Mouse (Mus musculus) adrenal gland, adult 8-10 months (tissue): ENCODE data around the gene Gbgt1. TPM values are rescaled to one million over a fixed set of nuclear protein-coding genes. Genes with fewer than 3 reads are reported as not detected.
"Not testable (repeated sequence)": the region's sequence is repeated elsewhere in the genome, so short reads cannot be mapped to it uniquely, and the experiment has no call there.

Experiments
- DNase-seq: peaks from one replicate; pipeline ENCODE4 v3.0.0; 2022
- total RNA-seq, 4 experiments: library from RNA; stranded (reverse); gene quantifications; 2 replicates each; pipeline ENCODE4 v1.2.4; 2022

Gene Gbgt1
- 10 to 100 TPM in 1 of 4 experiments, 1 to 10 TPM in 3; 4.8 to 12.6 (median 6.7) TPM for total RNA-seq

DNA sequence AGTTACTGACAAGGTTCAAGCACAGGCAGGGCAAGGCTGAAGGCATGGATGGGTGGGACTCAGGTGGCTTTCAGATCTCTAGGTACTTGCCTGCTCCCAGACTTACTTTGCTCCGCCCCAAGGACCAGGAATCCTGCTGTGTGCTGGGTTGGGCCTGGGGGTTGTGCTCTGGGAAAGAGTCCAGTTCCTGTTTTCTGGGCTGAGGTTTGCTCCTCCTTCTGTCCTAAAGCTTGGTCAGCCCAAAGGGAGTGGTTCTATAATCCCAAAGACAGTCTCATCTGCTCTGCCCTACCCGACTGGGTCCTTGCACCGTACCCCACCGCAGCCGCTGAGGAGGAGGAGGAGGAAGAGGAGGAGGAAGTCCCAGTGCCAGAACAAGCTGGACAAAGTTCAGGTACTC, at the start of gene Gbgt1:
Gbgt1 (plus strand) TSS at position 221 of the 400 bp plus-strand sequence.
- DNase-seq, result no peak

DNA sequence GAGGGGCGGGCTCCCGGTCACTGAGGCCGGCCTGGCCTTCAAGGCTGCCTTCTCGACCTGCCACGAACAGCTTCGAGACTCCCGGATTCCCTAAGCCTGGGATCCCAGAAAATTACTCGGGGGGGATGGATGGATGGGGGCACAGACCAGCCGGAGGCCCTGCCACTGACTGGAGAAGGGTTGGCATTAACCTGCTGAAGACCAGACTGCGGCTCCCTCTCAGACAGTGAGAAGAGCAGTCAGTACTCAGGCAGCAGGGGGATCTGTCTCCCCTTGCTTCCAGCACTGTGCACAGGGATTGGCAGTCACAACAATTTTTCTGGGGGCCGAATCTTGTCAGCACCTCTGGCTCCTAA, 49.4 kb upstream of the Gbgt1 start:
- no peak for DNase-seq

DNA sequence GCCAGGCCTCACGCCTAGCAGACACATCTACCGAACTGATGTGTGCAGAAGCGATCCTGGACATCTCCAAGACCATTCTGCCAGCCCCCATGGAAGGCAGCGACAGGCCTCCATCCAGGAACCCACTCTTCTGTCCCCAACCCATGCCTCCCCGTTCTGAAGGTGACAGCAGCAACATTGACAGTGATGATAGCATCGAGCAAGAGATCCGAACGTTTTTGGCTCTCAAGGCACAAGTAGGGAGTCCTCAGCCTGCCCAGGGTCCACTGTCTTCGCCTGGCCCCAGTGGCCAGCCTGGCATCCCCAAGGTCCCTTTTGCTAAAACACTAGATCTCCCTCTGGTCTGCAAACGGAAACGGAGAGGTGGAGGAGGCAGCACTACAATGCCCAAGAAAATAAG, 45.0 kb upstream of the Gbgt1 start:
- DNase-seq, result no peak

DNA sequence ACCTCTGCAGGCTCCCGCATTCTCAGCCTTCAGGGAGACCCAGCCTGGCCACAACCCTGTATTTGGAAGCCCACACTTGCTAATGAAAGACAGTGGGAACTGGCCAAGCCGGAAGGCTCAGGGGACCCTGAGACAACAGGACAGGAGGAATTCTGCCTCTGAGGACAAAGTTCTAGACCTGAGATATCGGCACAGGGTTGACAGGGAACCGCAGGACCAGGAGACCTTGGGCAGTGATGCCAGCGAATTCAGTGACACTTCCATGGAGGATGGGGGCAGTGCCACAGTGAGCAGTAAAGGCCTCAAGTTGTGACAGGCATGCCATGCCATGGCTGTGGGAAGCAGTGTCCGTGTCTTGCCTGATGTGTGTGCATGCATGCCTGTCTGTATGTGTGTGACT, 43.2 kb upstream of the Gbgt1 start:
- DNase-seq, result no peak

DNA sequence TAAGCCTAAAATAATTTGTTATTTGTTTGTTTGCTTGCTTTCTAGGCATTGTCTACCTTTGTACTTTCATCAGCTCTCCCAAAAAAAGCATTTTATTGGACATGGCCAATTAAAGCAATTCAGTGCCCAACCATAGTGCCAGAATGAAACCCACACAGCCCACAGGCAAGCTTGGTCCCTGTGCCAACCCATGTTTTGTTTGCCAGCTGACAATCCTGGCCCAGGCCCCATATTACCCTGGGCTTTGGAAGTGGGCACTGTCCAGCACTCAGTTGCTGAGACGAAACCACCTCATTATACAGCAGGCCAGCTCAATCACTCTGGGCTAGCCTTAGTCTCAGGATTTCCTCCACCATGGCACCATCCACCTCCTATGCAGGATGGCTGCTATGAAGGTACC, 40.1 kb upstream of the Gbgt1 start:
- no peak for DNase-seq

DNA sequence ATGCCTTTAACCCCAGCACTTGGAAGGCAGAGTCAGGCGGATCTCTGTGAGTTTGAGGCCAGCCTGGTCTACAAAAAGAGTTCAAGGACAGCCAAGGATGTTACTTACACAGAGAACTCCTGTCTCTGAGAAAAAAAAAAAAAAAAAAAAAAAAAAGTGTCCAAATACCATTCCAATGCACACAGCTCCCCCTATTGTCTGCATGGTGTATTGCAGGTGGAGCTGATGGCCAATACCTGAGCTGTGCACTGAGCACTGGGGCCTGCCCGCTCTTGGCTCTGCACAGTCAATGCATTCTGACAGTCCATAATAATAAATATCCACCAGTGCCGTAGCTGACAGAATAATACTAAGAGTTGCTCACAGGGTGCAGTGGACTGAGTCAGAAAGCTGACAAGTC, 32.8 kb upstream of the Gbgt1 start:
- no peak for DNase-seq

DNA sequence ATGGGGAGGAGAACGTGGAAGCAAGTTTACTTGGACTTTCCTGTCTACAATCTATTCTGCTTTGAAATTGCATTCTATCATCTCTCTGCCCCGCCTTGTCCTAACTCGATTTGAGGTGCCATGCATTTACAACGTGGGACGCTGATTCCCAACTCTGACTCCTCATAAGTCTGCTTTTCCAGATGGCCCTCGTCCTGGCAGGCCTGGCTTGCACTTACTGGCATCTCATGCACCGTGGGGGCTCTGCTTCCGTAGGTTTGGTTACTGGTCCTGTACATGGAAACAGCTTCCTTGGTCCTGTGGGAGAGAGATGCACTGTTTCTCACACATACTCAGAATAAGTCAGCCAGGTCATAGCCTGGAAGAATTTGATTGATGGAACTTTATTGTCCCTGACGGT, 31.8 kb upstream of the Gbgt1 start:
- no peak for DNase-seq

DNA sequence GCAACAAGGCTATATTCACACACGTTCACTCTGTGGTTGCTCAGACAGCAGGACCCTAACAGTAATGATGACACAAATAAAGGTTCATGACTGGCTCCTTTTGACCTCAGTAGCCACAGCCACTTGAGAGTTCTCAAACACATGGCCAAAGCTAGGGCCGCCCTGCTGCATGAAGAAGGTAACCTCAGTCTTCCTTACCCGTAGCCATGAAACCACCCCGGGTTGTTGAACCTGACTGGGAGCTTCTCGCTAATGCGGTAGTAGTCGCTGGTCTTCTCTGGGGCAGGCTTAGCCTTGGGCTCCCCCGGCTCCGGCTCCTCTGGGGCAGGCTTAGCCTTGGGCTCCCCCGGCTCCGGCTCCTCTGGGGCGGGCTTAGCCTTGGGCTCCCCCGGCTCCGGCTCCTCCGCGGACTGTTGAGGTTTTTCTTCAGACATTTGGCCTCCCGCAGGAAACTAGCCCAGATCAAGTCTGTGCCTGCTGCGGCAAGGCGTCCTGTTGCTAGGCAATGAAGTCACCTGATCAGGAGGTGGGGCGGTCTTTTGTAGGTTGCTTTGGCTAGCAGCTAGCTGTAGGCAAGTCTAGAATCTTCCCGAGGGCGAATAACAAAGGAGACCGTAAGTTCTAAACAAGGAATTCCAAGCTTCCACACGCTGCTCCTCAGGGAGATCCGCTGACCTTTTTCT, 30.7 kb upstream of the Gbgt1 start, which contains the start of gene 1700007K13Rik:
1700007K13Rik (minus strand) TSS at position 497 of the 683 bp plus-strand sequence.
- DNase-seq, result peak; percentile 72

DNA sequence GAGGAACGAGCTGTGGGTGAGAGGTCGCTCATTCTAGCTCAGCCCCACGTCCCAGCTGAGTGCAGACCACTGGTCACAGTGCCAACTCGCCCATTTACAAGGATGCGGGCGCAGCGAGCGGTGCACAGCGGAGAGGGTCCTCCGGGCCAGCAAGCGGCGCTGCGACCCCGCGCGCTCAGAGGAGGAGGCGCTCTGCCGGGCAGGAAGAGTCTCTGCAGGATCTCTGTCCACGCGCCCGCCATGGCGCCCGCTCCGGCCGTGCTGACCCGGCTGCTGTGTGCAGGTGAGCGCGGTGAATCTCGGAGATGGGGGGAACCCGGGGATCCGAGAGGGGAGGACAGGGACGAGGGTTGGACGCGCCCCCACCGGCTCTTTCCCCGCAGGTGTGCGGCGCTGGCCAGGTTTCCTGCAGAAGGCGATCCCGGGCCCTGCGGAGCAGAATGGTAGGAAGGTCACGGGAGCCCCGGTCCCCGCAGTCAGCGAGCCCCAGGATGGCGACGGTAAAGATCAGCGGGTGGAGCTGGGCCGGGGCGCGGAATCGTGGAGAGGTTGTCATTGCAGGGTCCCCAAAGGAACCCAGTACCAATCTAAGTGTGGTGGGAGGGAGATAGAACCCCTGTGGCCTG, 28.7 kb upstream of the Gbgt1 start, which contains the start of gene Mrps2:
Mrps2 (plus strand) TSS at position 207 of the 626 bp plus-strand sequence.
- DNase-seq, result peak; percentile 72

DNA sequence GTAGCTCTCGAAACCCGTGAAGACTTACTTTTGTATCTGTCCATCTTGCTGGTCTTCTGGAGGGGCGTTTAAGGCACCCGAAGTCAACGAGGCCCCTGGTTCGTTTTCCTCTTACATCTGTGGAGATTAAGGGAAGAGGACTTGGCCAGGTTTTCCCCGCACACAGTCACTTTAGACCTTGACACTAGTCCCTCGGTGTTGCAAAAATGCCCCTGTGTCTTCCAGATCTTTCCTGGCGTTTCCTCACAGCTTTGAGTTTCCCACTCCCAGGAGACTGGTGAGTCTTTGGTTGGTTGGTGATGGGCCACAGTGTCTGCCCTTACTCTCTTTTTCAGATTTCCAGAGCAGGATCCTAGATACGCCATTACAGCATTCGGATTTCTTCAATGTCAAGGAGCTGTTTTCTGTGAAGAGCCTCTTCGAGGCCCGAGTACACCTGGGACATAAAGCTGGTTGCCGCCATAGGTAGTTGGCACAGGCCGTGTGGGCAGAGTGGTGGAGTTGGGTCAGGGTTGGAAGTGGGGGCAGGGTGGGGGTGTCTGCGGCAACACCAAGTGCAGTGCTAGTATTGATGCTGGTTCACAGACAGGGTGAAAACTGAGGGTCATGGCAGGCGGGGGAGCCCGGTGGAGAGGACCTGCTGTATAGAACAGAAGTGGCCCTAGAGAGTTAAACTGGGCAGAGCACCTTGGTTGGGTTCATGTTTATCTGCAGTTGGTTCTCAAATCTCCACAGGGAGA, 28.0 kb upstream of the Gbgt1 start:
- no peak for DNase-seq

DNA sequence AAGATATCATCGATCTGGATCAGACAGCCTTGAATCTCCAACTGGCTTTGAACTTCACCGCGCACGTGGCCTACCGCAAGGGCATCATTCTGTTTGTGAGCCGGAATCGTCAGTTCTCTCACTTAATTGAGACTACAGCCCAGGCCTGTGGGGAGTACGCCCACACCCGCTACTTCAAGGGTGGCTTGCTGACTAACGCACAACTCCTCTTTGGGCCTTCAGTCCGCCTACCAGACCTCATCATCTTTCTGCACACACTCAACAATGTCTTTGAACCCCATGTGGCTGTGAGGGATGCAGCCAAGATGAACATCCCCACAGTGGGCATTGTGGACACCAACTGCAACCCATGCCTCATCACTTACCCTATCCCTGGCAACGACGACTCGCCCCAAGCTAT, 27.2 kb upstream of the Gbgt1 start:
- DNase-seq, result no peak

DNA sequence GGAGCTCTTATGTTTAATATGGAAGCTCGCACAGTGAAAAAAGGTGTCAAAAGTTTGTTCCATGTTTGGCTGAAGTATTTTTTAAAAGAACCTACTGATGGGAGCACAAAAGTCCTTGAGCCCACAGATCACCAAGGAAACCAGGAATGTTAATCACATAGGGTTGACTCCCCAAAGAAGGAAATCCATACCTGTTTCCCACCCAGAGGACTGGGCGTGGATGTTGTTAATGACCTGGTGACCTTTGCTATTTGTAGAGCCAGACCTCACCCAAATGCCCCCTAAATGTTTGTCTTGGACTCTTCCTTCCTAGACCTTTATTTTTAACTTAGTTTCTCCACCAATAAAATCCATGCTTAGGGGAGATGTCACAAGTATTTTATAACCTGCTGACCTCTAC, 26.1 kb upstream of the Gbgt1 start:
- no peak for DNase-seq

DNA sequence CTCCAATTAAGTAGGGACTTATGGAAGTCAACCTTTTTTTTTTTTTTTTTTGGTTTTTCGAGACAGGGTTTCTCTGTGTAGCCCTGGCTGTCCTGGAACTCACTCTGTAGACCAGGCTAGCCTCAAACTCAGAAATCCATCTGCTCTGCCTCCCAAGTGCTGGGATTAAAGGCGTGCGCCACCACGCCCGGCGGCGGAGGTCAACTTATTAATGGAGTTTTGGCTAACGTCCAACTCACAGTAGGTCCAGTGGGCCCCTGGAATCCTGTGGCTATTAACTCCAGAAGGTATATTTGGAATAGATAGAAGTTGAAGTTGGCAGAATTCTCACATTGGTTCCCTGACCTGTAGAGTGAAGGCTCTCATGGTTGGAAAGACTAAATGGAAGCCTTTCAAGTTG, 24.7 kb upstream of the Gbgt1 start:
- DNase-seq, result not testable (repeated sequence)

DNA sequence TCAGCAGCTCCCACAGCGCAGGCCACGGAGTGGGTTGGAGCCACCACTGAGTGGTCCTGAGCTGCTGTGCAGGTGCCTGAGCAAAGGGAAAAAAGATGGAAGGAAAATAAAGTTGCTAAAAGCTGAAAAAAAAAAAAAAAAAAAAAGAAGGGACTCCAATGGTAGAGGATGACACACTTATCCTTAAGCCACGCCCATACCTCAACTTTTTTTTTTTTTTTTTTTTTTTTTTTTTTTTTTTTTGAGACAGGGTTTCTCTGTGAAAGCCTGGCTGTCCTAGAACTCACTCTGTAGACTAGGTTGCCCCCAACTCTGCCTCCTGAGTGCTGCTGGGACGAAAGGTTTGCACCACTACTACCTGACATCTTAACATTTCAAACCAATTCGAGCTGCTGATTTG, 18.7 kb upstream of the Gbgt1 start:
- DNase-seq, result not testable (repeated sequence)

DNA sequence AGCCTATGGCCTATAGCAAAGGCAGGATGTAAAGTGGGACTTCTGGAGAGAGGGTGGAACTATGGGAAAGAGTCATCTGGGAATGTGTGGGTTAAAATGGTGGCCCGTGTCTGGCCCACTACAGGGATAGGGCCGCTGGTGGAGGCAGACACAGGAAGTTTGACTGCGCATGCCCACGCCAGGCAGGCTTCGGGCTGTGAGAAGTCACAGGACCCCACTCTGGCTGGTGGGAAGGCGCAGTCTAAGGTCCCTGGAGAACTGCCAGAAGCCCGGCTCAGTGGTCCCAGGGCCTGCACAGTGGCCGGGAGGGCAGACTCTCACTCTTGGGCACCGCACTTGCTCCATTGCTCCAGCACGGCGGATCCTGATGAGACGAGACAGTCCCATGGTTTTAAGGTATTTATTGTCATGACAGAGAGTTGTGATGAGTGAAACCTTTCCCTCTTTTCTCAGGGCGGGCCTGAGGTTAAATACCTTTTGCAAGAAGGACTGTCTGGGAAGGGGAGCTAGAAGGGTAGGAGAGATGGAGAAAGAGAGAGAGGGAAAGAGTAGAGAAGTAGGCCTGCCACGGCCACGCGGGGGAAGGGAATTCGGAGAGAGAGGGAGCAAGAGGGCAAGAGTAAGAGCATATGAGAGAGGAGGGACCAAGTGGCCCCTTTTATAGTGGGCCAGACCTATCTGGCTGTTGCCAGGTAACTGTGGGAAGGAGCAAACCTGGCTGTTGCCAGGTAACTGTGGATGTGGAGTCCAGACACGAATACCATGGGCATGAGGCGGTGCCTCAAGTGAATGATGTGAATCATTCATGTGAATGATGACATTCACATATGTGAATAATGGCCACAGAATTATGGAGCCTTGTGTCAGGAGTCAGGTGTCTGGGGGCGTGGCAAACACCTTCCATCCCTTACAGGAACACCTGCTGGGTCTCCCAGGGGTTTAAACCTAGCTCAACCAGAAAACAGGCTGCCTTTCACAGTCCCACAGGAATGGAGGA, 17.2 kb upstream of the Gbgt1 start:
- no peak for DNase-seq

DNA sequence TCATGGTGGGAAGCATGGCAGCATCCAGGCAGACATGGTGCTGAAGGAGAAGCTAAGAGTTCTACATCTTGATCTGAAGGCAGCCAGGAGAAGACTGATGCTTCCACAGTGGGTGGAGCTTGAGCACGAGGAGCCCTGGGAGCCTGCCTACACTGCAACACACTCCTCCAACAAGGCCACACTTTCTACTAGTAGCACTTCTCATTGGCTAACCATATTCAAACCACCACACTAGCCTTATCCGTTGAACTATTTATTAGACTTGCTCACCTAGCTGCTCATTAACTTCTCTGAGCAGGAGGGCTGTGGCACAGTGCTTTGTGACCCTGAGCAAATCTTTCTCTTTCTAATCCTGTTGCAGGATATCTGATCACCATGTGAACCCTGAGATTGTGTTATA, 12.8 kb upstream of the Gbgt1 start:
- DNase-seq, result no peak

DNA sequence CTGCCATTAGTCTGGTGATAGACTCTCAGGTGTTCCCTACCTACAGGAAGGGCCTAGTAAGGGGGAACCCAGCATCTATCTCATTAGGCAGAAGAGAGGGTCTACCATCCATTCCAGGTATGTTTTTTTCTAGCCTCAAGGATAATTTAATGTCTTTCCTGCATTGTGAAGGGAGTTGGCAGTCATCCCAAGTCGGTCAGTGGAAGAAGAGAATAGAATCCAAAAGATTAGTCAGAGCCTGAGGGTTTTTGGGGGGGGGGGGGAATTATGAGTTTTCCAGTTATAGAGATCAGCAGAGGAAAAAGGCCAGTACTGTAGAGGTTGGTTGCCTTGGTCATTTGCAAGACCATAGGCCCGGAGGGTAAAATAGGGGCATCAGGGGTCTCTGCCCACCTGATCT, 2.2 kb upstream of the Gbgt1 start:
- DNase-seq, result no peak

DNA sequence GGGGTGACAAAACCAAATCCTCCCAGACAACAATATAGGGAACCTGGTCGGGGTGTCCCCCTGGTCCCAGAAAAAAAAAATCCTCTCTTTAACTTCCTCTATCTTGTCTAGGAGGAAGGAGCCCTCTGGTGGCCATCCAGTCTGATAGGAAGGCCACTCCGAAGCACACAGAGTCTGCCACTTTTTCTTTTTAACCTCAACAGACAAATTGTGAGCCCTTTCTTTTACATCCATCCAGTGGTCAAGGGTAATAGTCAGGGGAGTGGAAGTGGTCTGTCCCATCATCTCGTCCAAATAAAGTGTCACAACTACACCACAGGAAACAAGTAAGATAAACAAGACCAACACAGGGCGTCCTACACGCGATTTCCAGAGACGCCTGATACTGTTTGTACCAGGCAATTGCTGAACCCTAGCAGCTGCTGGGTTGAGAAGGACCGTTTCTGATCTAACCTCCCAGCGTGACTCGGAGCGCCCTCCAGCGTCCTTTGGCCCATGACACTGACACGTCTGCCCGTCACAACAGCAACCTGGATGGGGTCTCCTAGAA, 1.4 kb upstream of the Gbgt1 start:
- DNase-seq, result no peak

DNA sequence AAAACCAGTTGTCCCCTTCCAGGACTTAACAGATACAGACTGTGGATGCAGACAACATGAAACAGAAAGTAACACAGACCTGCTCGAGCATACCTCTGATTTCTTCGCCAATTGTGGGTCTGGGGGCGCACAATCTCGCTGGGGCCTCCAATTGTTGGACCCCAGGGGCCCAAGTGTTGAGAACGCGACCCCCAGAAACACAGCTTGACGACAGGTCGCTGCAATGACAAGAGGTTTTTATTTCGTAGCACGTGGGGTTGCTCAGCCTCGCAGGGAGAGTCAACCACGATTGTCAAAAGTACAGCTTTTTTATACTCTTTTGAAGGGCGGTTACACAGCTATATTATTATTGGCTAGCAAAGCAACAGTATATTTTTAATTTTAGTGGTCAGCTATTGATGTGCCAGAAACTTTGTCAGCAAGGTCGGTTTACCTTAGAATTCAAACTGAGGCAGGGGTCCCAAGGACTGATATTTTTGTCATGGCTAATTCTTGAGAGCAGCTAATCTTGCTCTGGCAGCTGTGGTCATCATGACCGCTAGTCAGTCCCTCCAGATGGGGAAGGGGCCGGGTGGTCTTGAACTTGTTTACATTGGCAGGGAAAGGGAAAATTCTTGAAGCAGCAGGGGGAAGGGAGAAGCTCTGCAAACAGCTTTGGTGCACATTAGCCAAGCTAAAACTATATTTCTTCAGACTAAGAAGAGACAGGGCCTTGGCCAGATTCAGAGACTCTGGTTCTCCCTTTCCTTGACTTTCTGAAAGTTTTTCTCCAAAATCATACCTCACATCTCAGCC, 693 bp upstream of the Gbgt1 start:
- DNase-seq, result no peak

DNA sequence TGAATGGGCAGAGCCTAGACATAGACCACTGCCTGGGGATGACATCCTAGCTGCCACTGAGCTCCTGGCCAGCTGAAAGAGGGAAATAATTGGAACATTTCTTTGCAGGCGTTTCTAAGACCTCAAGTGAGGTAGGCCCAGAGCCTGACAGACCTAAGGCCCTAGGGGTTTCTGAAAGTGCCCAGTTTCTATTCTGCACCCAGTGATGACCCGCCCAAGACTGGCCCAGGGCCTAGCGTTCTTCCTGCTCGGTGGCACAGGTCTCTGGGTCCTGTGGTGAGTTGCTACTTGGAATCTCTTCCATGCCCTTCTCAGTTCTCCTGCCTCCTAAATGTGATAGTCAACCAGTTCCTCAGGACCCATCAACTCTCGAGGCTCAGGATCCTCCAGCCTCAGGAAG, 870 bp downstream of the Gbgt1 start:
- DNase-seq, result no peak

DNA sequence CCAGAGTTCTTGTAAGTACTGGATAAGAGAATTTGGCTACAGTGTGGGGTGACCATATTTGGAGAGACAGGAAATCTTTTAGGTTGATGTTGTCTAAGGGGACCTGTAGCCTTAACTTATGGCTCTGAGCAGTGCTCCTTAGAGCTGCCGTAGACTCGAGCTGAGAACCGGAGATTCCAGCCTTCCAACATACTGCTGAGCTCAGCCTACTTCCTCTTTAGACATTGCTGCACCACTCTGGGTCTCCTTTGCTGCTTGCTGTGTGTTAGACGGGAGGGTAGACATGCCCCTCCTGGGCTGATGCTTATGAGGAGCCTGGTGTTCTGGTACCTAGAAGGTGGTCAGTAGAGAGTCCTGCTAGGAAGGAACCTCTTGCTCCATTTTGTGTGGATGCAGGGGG, 1.7 kb downstream of the Gbgt1 start:
- no peak for DNase-seq
